Mouse (Mus musculus) forebrain, embryonic 14.5 days (tissue): ENCODE measurements around the gene Gm4881. TPM values are rescaled to one million over a fixed set of nuclear protein-coding genes. Genes with fewer than 3 reads are reported as not detected.

Experiments
- ATAC-seq: fragments of 200-750 bp; cut with Nextera tagmentation; 2 replicates; pipeline ENCODE4 v1.8.0; 2017; ENCODE audit warnings: mild to moderate bottlenecking, moderate library complexity
- DNase-seq: peaks from one replicate; pipeline ENCODE4 v3.0.0-alpha.2; 2015; ENCODE audit warnings: low spot score
- H3K27ac ChIP-seq: fragments of 300-500 bp; sonication (generic); 2 replicates; pipeline ENCODE4 v1.5.1; 2014; ENCODE audit warnings: low read depth, mild to moderate bottlenecking, control low read depth, low read length, moderate library complexity
- H3K27me3 ChIP-seq: fragments of 300-500 bp; sonication (generic); replicated peaks from 2 replicates; pipeline ENCODE4 v1.6.1; 2014; ENCODE audit warnings: low read length, control low read depth, mixed read lengths; ENCODE audit not compliant: control insufficient read depth, insufficient read depth
- H3K36me3 ChIP-seq: fragments of 300-500 bp; sonication (generic); 2 replicates; pipeline ENCODE4 v1.6.1; 2014; ENCODE audit warnings: low read length, control low read depth; ENCODE audit not compliant: control insufficient read depth, insufficient read depth
- H3K4me1 ChIP-seq: fragments of 300-500 bp; sonication (generic); 2 replicates; pipeline ENCODE4 v1.6.1; 2014; ENCODE audit warnings: antibody characterized with exemption, low read length, control low read depth; ENCODE audit not compliant: control insufficient read depth, insufficient read depth
- H3K4me2 ChIP-seq: fragments of 300-500 bp; sonication (generic); 2 replicates; pipeline ENCODE4 v1.6.1; 2014; ENCODE audit warnings: mild to moderate bottlenecking, control low read depth, low read length
- H3K4me3 ChIP-seq: fragments of 300-500 bp; sonication (generic); 2 replicates; pipeline ENCODE4 v1.5.1; 2014; ENCODE audit warnings: low read depth, low read length, control low read depth
- H3K9ac ChIP-seq: fragments of 300-500 bp; sonication (generic); 2 replicates; pipeline ENCODE4 v1.6.1; 2014; ENCODE audit warnings: mild to moderate bottlenecking, low read length, control low read depth, moderate library complexity
- H3K9me3 ChIP-seq: fragments of 300-500 bp; sonication (generic); replicated peaks from 2 replicates; pipeline ENCODE4 v1.6.1; 2016; ENCODE audit warnings: low read length, control low read depth, mixed read lengths; ENCODE audit not compliant: control insufficient read depth
- WGBS: fragments of 180-500 bp; shearing (Covaris S2); extraction: QIAGEN DNeasy Blood & Tissue Kit; methylation state at CpG from one replicate; pipeline ENCODE4 v1.1.7; 2014; 5-methylcytosine and 5-hydroxymethylcytosine counted together
- polyA plus RNA-seq: library from polyadenylated mRNA; unstranded; fragments of >200 nt; fragmentation: Nextera tagmentation; extraction: Ambion mirVana; gene quantifications from 2 replicates; pipeline ENCODE4 v1.2.1, GENCODE M21; 2014

Gm4881 gene
- polyA plus RNA-seq, 1 experiment from 2014 or later, result 0.70 TPM

- Histone ChIP-seq H3K36me3 (no peaks in the 10 kb centered on the region), H3K4me3 (no peak overlapping the region), H3K9me3 (no peaks in the 10 kb centered on the region), H3K27ac (no peak overlapping the region), H3K9ac (no peak overlapping the region), H3K27me3 (peaks cover 93% of the 10 kb centered on the region), H3K4me1 (peaks cover 3% of the 10 kb centered on the region; the same call in 1 of the 2 replicates), H3K4me2 (no peak overlapping the region)
- ATAC-seq (no peak), DNase-seq (no peak)
- 2% methylated on average over 7 of the region's 7 CpGs for WGBS
Observed at GRCm38 (mm10) chr7:24947316-24948048, 3.2 kb upstream of the Gm4881 start.

GRCm38 (mm10) chr7:24943641-24944040 lies 653 bp downstream of the Gm4881 start:
- H3K27me3 ChIP-seq, result peaks cover 87% of the 10 kb centered on the region
- no peaks in the 10 kb centered on the region for H3K36me3 ChIP-seq
- H3K9ac ChIP-seq, result no peak overlapping the region
- no peak for ATAC-seq
- WGBS, result 2% methylated on average over 6 of the region's 6 CpGs
- no peak overlapping the region for H3K27ac ChIP-seq
- H3K9me3 ChIP-seq, result no peaks in the 10 kb centered on the region
- no peak overlapping the region for H3K4me3 ChIP-seq
- no peak overlapping the region for H3K4me2 ChIP-seq
- no peak for DNase-seq
- H3K4me1 ChIP-seq, result peaks cover 3% of the 10 kb centered on the region; the same call in 1 of the 2 replicates

- Histone ChIP-seq H3K36me3 (peaks cover 9% of the 10 kb centered on the region), H3K27me3 (peaks cover 68% of the 10 kb centered on the region), H3K9me3 (no peaks in the 10 kb centered on the region), H3K4me2 (no peak overlapping the region), H3K4me3 (no peak overlapping the region), H3K4me1 (peaks cover 8% of the 10 kb centered on the region; the same call in 1 of the 2 replicates), H3K9ac (no peak overlapping the region), H3K27ac (no peak overlapping the region)
- 2% methylated on average over 15 of the region's 15 CpGs for WGBS
- DNase-seq, result no peak
- ATAC-seq, result no peak
Observed at GRCm38 (mm10) chr7:24931651-24932050, 12.6 kb downstream of the Gm4881 start.

- WGBS, result 54% methylated on average over 6 of the region's 6 CpGs
- ATAC-seq, result no peak
- peaks cover 21% of the 10 kb centered on the region for H3K36me3 ChIP-seq
- H3K9ac ChIP-seq, result no peak overlapping the region
- DNase-seq, result no peak
- H3K4me3 ChIP-seq, result no peak overlapping the region
- no peak overlapping the region for H3K4me2 ChIP-seq
- no peak overlapping the region for H3K27ac ChIP-seq
- H3K4me1 ChIP-seq, result peaks cover 8% of the 10 kb centered on the region; the same call in 1 of the 2 replicates
- H3K9me3 ChIP-seq, result no peaks in the 10 kb centered on the region
- H3K27me3 ChIP-seq, result peaks cover 62% of the 10 kb centered on the region
Observed at GRCm38 (mm10) chr7:24930475-24930874, 13.8 kb downstream of the Gm4881 start.

DNA sequence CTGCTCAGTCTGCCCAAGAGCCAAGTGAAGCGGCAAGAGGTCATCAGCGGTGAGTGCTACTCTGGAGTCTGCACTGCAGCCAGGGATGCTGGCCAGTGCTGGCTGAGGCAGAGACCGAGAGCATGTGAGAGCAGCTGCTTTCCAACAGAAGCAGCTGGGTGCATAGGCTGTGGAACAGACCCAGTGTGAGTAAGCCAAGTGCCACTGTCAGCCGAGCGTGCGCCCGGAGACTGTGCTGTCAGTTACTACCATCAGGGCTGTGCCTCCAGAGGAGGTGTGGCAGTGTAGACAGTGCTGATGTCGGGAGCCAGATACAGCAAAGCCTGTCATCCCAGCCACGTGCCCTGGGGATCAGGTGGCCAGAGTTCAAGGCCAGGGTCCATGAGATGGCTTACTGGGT lies 24.6 kb downstream of the Gm4881 start:
- 87% methylated on average over 9 of the region's 9 CpGs for WGBS
- H3K4me1 ChIP-seq, result no peaks in the 10 kb centered on the region
- H3K36me3 ChIP-seq, result peaks cover 78% of the 10 kb centered on the region
- ATAC-seq (no peak), DNase-seq (no peak)
- H3K9ac ChIP-seq, result no peak overlapping the region
- no peak overlapping the region for H3K4me2 ChIP-seq
- H3K4me3 ChIP-seq, result no peak overlapping the region
- H3K27me3 ChIP-seq, result no peaks in the 10 kb centered on the region
- no peaks in the 10 kb centered on the region for H3K9me3 ChIP-seq
- H3K27ac ChIP-seq, result no peak overlapping the region

- 89% methylated on average over 20 of the region's 20 CpGs for WGBS
- Histone ChIP-seq H3K36me3 (peaks cover 69% of the 10 kb centered on the region), H3K9me3 (no peaks in the 10 kb centered on the region), H3K27ac (no peak overlapping the region), H3K4me2 (no peak overlapping the region), H3K4me1 (no peaks in the 10 kb centered on the region), H3K27me3 (no peaks in the 10 kb centered on the region), H3K4me3 (no peak overlapping the region), H3K9ac (no peak overlapping the region)
- no peak for DNase-seq
- no peak for ATAC-seq
Observed at GRCm38 (mm10) chr7:24918763-24919323, 25.5 kb downstream of the Gm4881 start.

GRCm38 (mm10) chr7:24912480-24912879 lies 31.8 kb downstream of the Gm4881 start:
- Histone ChIP-seq H3K4me1 (no peaks in the 10 kb centered on the region), H3K9me3 (no peaks in the 10 kb centered on the region), H3K9ac (no peak overlapping the region), H3K27ac (no peak overlapping the region), H3K27me3 (no peaks in the 10 kb centered on the region), H3K36me3 (peaks cover 52% of the 10 kb centered on the region), H3K4me2 (no peak overlapping the region), H3K4me3 (no peak overlapping the region)
- ATAC-seq, result no peak
- no peak for DNase-seq
- 93% methylated on average over 14 of the region's 14 CpGs for WGBS

GRCm38 (mm10) chr7:24907211-24907748 lies 37.0 kb downstream of the Gm4881 start:
- 30% methylated on average over 13 of the region's 13 CpGs for WGBS
- no peak overlapping the region for H3K27ac ChIP-seq
- no peak overlapping the region for H3K4me2 ChIP-seq
- H3K27me3 ChIP-seq, result no peaks in the 10 kb centered on the region
- ATAC-seq, result no peak
- H3K4me1 ChIP-seq, result peaks cover 2% of the 10 kb centered on the region; the same call in 1 of the 2 replicates
- no peak overlapping the region for H3K4me3 ChIP-seq
- H3K9me3 ChIP-seq, result no peaks in the 10 kb centered on the region
- 0 out of 2 replicates have a peak overlapping the region, but pooled peaks have one; percentile 1 for H3K9ac ChIP-seq
- peaks cover 30% of the 10 kb centered on the region for H3K36me3 ChIP-seq
- DNase-seq, result no peak

DNA sequence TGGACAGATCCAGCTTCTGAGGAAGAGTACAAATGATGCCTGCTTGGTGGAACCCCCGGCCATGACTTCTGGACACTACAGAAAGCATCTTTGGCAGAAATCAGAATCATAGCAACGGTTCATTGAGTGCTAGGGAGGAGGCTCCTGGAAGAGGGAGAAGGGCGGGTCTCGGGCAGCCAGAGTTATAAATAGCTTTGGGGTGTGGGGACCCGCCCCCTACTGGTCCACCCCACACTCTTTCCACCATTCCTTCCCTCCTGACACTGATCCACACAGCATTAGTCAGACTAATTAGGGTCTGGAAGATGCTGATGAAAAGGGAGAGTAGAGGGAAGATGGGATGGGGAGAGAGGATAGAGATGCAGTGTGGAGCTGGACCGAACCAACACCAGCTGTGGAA lies 37.7 kb downstream of the Gm4881 start:
- Histone ChIP-seq H3K9me3 (no peaks in the 10 kb centered on the region), H3K4me2 (no peak overlapping the region), H3K4me3 (no peak overlapping the region), H3K4me1 (peaks cover 2% of the 10 kb centered on the region; the same call in 1 of the 2 replicates), H3K36me3 (peaks cover 23% of the 10 kb centered on the region), H3K9ac (no peak overlapping the region), H3K27me3 (no peaks in the 10 kb centered on the region), H3K27ac (no peak overlapping the region)
- ATAC-seq, result no peak
- DNase-seq, result no peak
- 48% methylated on average over 6 of the region's 6 CpGs for WGBS
